Mouse (Mus musculus) neural tube, embryonic 11.5 days (tissue): ENCODE measurements at regions not wholly inside any gene's neighbourhood (a gene's known extent, or its start where the extent isn't known, plus 50 kb on each side); places are given as distances from the start of the nearest gene placed in this dataset.

Source experiments
- ATAC-seq: fragments of 200-750 bp; cut with Nextera tagmentation; 2 replicates; pipeline ENCODE4 v1.8.0; 2017; ENCODE audit warnings: moderate number of reproducible peaks, mild to moderate bottlenecking, moderate TSS enrichment, moderate library complexity; ENCODE audit not compliant: insufficient read depth, low FRiP score, low TSS enrichment
- DNase-seq: peaks from one replicate; pipeline ENCODE4 v3.0.0-alpha.2; 2015; ENCODE audit warnings: low spot score
- H3K27ac ChIP-seq: fragments of 300-500 bp; sonication (generic); 2 replicates; pipeline ENCODE4 v1.5.1; 2014; ENCODE audit warnings: low read depth, mild to moderate bottlenecking, low read length
- H3K27me3 ChIP-seq: fragments of 300-500 bp; sonication (generic); 2 replicates; pipeline ENCODE4 v1.6.1; 2014; ENCODE audit warnings: mild to moderate bottlenecking, low read length, mixed read lengths; ENCODE audit not compliant: control insufficient read depth, insufficient read depth
- H3K36me3 ChIP-seq: fragments of 300-500 bp; sonication (generic); 2 replicates; pipeline ENCODE4 v1.6.1; 2014; ENCODE audit warnings: mild to moderate bottlenecking, low read length, moderate library complexity, mixed read lengths; ENCODE audit not compliant: control insufficient read depth, insufficient read depth
- H3K4me1 ChIP-seq: fragments of 300-500 bp; sonication (generic); 2 replicates; pipeline ENCODE4 v1.6.1; 2014; ENCODE audit warnings: low read length, mixed read lengths; ENCODE audit not compliant: control insufficient read depth, insufficient read depth
- H3K4me2 ChIP-seq: fragments of 300-500 bp; sonication (generic); 2 replicates; pipeline ENCODE4 v1.6.1; 2014; ENCODE audit warnings: low read depth, mild to moderate bottlenecking, moderate library complexity
- H3K4me3 ChIP-seq: fragments of 300-500 bp; sonication (generic); 2 replicates; pipeline ENCODE4 v1.5.1; 2014; ENCODE audit warnings: low read depth, low read length
- H3K9ac ChIP-seq: fragments of 300-500 bp; sonication (generic); 2 replicates; pipeline ENCODE4 v1.6.1; 2014; ENCODE audit warnings: mild to moderate bottlenecking, low read length
- H3K9me3 ChIP-seq: fragments of 300-500 bp; sonication (generic); 2 replicates; pipeline ENCODE4 v1.6.1; 2016; ENCODE audit warnings: low read length; ENCODE audit not compliant: control insufficient read depth
- WGBS: fragments of 180-500 bp; shearing (Covaris S2); extraction: QIAGEN DNeasy Blood & Tissue Kit; methylation state at CpG from one replicate; pipeline ENCODE4 v1.1.7; 2014; 5-methylcytosine and 5-hydroxymethylcytosine counted together

DNA sequence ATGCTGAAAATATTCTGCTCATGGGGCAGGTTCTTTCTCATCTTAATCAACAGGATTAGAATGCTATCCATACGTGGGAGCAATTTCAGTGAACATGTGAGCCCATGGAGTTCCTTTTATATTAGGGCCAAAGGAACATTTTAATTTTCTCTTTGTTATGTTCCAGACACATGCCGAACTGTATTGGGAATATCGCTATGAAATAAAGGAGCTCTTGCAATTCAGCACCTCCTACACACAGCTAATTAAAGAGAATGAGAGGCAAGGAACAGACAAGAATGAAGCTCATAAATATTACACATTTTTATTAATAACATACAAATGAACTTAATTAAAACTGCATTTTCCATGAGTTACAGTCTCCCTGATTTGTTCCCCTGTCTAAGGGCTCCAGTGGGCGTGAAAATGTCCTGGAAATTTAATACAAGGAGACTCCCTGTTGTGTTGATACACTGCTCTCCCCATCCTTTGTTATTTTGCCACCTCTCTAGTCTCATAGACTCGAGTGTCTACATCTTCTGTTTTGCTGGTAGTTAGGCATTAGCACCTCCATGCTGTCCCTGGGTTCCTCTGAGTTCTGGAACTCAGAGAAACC, 205.5 kb downstream of the Phlda1 start:
- Histone ChIP-seq H3K36me3 (no peaks in the 10 kb centered on the region), H3K4me2 (no peak overlapping the region), H3K4me3 (no peak overlapping the region), H3K9ac (no peak overlapping the region), H3K4me1 (no peaks in the 10 kb centered on the region), H3K27ac (no peak overlapping the region), H3K9me3 (no peaks in the 10 kb centered on the region), H3K27me3 (no peaks in the 10 kb centered on the region)
- ATAC-seq (no peak), DNase-seq (no peak)
- 76% methylated on average over 5 of the region's 5 CpGs for WGBS

DNA sequence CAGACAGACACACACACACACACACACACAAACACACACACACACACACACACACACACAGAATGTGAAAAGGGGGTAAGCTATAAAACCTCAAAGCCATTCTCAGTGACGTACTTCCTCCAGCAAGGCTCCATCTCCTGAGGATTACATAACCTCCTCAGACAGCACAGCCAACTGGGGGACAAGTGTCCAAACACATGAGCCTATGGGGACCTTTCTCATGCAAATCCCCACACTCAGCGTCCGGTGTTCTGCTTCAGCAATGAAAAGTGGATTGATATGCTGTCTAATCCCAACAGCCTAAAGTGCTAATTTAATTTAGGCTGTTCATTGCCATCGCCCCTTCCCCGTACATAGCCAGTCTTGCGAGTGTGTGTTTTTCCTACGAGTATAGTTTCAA, 206.9 kb downstream of the Phlda1 start:
- no peak overlapping the region for H3K27ac ChIP-seq

DNA sequence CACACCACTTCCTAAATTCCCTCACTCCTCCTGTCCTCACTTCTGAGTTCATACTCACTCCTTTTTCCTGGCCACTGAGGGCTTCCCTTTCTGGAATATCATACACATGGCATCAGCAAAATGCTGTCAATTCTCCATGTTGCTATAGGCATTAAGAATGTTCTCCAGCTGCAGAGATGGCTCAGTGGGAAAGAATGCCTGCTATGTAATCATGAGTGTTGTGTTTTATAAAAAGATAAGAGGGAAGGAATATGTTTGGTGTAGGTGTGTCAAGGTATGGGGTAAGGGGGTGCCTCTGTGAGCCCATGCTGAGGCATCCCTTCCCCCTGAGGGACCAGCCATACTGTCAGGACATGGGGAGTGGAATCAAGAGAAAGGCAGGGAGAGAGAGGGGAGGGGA, 207.6 kb downstream of the Phlda1 start:
- no peak for ATAC-seq
- no peaks in the 10 kb centered on the region for H3K4me1 ChIP-seq

More for the DNA sequence above, 206.9 kb downstream of the Phlda1 start:
- Histone ChIP-seq H3K36me3 (no peaks in the 10 kb centered on the region), H3K27me3 (no peaks in the 10 kb centered on the region), H3K9ac (no peak overlapping the region), H3K4me1 (no peaks in the 10 kb centered on the region), H3K4me2 (no peak overlapping the region), H3K9me3 (no peaks in the 10 kb centered on the region), H3K4me3 (no peak overlapping the region)
- DNase-seq (no peak), ATAC-seq (no peak)
- WGBS: 76% methylated on average over 7 of the region's 7 CpGs

DNA sequence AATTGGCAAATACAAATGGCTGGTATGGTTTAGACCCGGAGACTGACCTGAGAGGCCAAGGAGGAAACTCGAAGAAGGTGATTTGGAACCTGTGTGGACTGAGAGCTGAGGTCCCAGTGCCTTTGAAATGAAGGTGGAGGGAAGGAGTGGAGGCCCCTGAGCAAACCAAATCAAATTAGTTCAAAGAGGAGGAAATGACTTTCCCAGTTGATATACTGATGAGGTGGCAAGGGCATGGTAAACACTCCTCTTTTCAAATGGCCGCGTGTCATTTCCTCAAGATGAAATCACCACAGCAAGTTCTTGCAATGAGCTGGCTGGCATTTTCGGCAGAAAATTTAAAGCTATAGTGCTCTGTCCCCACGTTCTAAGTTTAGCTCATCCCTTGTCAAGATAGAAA, 209.1 kb downstream of the Phlda1 start:
- Histone ChIP-seq H3K4me3 (no peak overlapping the region), H3K4me2 (no peak overlapping the region), H3K27me3 (no peaks in the 10 kb centered on the region), H3K36me3 (no peaks in the 10 kb centered on the region), H3K9ac (no peak overlapping the region), H3K4me1 (no peaks in the 10 kb centered on the region), H3K9me3 (no peaks in the 10 kb centered on the region), H3K27ac (no peak overlapping the region)
- ATAC-seq (no peak), DNase-seq (no peak)
- 65% methylated on average over 6 of the region's 6 CpGs for WGBS

More for the DNA sequence above, 207.6 kb downstream of the Phlda1 start:
- H3K27ac ChIP-seq: no peak overlapping the region
- H3K36me3 ChIP-seq: no peaks in the 10 kb centered on the region
- no peak overlapping the region for H3K4me3 ChIP-seq
- DNase-seq: no peak
- H3K9me3 ChIP-seq: no peaks in the 10 kb centered on the region
- H3K9ac ChIP-seq: no peak overlapping the region
- no peak overlapping the region for H3K4me2 ChIP-seq
- H3K27me3 ChIP-seq: no peaks in the 10 kb centered on the region

DNA sequence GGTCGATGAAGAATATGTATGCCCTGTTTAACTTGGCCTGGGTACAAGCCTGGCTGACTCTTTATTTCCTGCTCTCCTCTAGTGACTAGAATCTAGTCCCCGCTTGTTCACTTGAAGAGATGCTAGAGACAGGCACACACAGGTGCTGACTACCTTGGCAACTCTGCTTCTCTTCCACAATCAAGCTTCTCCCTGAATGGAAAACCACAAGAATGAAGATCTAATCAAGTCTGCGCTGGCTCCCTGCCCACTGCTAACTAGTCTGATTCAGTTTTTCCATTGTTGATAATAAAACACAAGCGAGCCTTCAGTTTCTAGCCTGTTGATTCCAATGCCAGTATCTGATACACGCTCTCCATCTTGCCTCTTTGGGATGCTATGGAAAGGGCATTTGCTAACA, 213.5 kb downstream of the Phlda1 start:
- no peak for ATAC-seq
- H3K4me3 ChIP-seq: no peak overlapping the region
- no peaks in the 10 kb centered on the region for H3K4me1 ChIP-seq
- no peaks in the 10 kb centered on the region for H3K27me3 ChIP-seq
- H3K27ac ChIP-seq: no peak overlapping the region
- DNase-seq: no peak
- 96% methylated on average over 5 of the region's 5 CpGs for WGBS
- no peak overlapping the region for H3K9ac ChIP-seq
- H3K9me3 ChIP-seq: no peaks in the 10 kb centered on the region
- no peak overlapping the region for H3K4me2 ChIP-seq
- no peaks in the 10 kb centered on the region for H3K36me3 ChIP-seq

DNA sequence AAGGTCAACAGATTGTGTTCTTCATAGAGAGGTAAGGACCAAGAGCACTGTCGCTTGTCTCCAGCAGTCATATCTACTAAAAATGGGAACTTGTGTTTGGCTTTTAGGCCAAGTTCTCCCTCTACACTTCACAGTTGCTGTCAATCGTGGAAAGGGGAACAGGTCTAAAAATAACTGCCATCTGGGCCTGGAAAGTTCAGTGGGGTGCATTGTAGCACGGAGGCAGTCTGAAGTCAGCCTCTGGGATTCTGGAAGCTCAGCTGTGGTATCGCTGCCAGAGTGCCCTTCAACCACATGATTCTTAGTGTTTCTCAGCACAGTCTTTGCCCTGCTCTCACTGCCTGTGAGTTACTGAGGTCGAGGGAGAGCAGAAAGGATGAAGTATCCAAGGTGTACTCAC, 215.0 kb downstream of the Phlda1 start:
- Histone ChIP-seq H3K4me3 (no peak overlapping the region), H3K27ac (no peak overlapping the region), H3K36me3 (no peaks in the 10 kb centered on the region), H3K9me3 (no peaks in the 10 kb centered on the region), H3K4me1 (no peaks in the 10 kb centered on the region), H3K9ac (no peak overlapping the region), H3K27me3 (no peaks in the 10 kb centered on the region), H3K4me2 (no peak overlapping the region)
- ATAC-seq (no peak), DNase-seq (no peak)
- 83% methylated on average over 5 of the region's 5 CpGs for WGBS

DNA sequence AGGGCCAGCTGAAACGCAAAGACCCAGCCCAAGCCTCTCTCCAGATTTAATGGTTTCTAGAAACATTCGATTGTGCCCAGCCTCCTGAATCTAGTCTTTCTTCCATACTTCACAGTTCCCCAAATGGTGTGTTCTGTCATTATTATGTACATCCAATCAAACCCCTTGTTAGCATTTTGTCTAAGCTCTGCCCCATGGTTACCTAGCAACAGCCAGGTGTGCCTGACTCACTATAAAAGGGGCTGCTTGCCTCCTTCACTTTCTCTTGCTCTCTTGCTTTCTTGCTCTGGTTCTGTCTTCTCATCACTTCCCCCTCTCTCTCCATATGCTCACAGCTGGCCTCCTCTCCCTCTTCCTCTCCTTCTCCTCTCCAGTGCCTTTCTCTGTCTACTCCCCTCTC, 217.8 kb downstream of the Phlda1 start:
- DNase-seq (no peak), ATAC-seq (no peak)
- Histone ChIP-seq H3K36me3 (no peaks in the 10 kb centered on the region), H3K27ac (no peak overlapping the region), H3K4me3 (no peak overlapping the region), H3K9ac (no peak overlapping the region), H3K4me1 (no peaks in the 10 kb centered on the region), H3K9me3 (no peaks in the 10 kb centered on the region), H3K27me3 (no peaks in the 10 kb centered on the region), H3K4me2 (no peak overlapping the region)
- 81% methylated on average over 2 of the region's 2 CpGs for WGBS

DNA sequence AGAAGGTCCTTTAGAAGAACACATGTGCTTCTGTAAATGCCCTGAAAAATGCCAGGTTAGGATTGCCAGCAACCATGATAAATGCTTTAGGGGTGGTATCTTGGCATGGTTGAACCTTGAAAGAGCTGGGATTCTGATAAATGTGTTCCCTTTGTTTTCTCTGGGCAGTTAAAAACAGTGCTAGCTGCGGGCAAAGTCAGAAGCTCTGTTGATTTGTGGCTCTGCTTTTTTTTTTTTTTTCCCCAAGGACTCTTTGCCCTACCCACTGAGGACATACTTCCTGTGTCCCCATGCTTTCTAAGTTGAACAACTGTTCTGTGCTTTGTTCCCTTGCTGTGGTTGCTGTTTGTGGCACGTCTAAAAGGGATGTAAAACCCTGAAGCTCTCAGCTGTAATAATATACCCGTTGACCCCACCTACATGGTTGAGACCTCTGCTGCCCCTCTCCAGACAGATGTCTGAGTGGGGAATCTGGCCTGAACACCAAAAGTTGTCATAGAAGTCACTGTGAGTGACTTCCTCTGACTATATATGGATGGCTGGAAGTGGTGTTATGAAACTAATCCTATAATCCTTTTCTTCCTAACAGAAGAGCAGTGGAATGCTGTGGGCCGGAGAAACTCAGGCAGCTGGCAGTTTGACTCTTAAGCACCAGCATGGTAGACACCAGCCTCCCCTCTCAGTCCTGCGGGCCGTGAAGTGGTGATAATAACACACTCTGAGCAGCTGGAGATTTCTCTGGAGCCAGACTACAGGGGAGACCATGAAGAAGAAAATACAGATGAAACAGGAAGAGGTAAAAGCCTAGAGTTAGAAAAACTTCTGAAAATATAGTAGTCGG, 218.7 kb downstream of the Phlda1 start:
- H3K9ac ChIP-seq: no peak overlapping the region
- no peaks in the 10 kb centered on the region for H3K9me3 ChIP-seq
- H3K4me1 ChIP-seq: no peaks in the 10 kb centered on the region
- H3K36me3 ChIP-seq: no peaks in the 10 kb centered on the region
- 54% methylated on average over 7 of the region's 7 CpGs for WGBS
- H3K4me3 ChIP-seq: no peak overlapping the region
- no peak overlapping the region for H3K4me2 ChIP-seq
- no peaks in the 10 kb centered on the region for H3K27me3 ChIP-seq
- H3K27ac ChIP-seq: no peak overlapping the region
- DNase-seq: no peak
- no peak for ATAC-seq

DNA sequence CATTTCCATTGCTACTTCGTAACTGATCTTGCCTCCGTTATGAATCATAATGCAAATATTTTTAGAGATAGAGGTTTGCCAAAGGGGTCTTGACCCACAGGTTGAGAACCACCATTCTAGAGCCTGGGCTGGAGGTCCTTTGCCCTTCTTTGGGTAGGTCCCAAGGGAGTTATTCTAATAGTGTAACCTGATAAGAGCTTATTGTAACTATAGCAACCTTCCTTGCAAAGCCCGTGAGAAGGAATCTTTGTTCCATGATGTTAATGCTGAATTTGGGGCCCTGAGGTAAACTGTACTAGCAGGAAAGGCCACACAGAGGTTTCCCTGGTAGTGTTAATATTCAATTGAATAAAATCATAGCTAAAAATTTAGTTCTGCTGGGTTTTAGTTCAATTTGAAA, 229.9 kb downstream of the Phlda1 start:
- WGBS: 64% methylated on average over 3 of the region's 3 CpGs
- H3K9me3 ChIP-seq: no peaks in the 10 kb centered on the region
- ATAC-seq (no peak), DNase-seq (no peak)
- H3K9ac ChIP-seq: no peak overlapping the region
- H3K36me3 ChIP-seq: no peaks in the 10 kb centered on the region
- H3K27ac ChIP-seq: no peak overlapping the region
- H3K4me1 ChIP-seq: 0 out of 2 replicates have a peak, but pooled peaks cover 2% of the 10 kb centered on the region
- H3K4me3 ChIP-seq: no peak overlapping the region
- no peaks in the 10 kb centered on the region for H3K27me3 ChIP-seq
- H3K4me2 ChIP-seq: no peak overlapping the region
